Mouse (Mus musculus): ENCODE measurements around the gene Padi2.

The Padi2 gene

GRCm38 (mm10) chr4:140928349-140928748 is 22.2 kb downstream of the Padi2 start:
- DNase-seq, result no peak

- peak; percentile 33 for DNase-seq
Measured at GRCm38 (mm10) chr4:140929745-140930144, 23.6 kb downstream of the Padi2 start.

DNA sequence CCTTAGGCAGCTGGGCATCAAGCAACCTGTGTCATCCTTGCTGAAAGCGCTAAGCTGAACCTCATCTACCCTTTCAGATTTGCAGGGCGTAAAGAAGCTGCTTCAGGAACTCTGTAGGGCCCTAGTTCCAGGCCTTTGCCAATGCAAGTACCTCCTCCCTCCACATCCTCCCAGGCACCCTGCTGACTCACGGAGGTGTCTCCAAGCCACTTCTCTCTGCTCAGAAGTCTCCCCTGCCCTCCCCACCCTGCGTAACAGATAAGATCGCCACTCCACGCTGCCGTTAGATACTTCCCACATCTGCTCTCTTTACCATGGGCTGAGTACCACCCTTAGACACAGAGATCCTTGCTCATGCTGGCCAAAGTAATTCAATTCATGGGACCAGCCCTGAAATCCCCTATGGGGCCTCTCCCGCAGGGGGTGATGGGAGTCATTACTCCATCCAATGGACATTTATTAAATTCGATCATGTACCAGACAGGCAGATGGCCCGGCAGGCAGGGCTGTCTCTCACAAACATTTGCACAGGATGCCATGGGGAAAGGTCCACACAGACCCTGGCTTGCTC is 24.8 kb downstream of the Padi2 start:
- no peak for DNase-seq

GRCm38 (mm10) chr4:140935643-140936042 is 29.5 kb downstream of the Padi2 start:
- DNase-seq, result no peak

DNA sequence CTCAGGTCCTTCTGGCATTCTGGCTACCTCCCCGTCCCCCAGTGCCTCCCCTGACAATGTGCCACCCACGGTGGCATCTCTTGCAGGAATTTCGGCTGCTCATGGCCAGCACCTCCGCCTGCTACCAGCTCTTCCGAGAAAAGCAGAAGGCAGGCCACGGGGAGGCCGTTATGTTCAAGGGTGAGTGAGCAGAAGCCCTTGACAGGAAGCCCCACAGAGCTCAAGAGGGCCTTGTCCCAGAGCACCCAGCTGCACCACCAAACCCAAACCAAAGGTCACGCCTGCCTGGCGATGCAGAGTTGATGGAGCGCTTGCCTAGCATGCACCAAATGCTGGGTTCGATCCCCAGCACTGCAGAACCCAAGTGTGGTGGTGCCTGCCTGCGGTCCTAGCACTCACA is 38.2 kb downstream of the Padi2 start:
- DNase-seq, result no peak

GRCm38 (mm10) chr4:140944961-140945442 is 38.9 kb downstream of the Padi2 start:
- no peak for DNase-seq

DNA sequence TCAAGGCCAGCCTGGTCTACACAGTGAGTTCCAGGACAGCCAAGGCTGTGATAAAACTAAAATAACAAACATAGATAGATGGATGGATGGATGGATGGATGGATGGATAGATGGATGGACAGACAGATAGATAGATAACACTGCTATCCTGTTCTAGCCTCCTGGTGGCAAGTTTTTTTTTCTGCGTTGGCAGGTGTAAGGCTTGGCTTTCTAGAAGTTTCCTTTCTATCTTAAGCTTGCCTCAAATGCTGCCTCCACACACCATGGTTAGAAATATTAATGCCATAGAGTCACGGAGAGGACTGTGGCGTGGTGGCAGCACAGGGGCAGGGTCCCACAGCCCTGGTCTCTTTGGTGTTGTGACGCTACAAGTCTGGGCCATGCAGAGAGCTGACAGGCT is 39.4 kb downstream of the Padi2 start:
- DNase-seq, result no peak

- no peak for DNase-seq
Measured at GRCm38 (mm10) chr4:140946048-140946447, 39.9 kb downstream of the Padi2 start.

DNA sequence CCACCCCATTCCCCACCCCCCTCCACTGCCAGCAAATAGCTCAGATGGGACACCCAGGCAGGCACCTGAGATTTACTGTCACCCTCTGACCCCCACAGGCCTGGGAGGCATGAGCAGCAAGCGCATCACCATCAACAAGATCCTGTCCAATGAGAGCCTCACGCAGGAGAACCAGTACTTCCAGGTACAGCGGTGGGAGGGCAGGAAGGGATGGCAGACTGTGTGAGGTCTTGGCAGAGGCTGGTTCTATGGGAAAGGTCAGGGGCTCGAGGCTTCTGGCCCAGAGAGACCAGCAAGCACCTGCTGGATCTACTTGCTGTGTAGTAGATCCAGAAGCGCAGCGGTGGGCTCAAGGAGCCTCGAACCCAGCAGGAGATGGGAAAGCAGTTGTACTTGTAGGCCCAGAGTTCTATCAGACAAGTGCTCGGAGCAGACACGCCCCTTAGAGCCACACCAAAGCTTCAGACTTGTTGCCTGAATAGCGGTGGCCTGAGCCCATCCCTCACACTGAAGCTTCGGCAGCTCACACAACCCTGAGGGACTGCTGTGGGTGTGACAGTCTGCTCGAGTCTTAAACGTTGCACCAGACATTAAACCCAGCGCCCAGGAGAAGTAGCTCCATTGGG is 40.5 kb downstream of the Padi2 start:
- no peak for DNase-seq

GRCm38 (mm10) chr4:140947487-140948440 is 41.6 kb downstream of the Padi2 start:
- DNase-seq, result no peak

DNA sequence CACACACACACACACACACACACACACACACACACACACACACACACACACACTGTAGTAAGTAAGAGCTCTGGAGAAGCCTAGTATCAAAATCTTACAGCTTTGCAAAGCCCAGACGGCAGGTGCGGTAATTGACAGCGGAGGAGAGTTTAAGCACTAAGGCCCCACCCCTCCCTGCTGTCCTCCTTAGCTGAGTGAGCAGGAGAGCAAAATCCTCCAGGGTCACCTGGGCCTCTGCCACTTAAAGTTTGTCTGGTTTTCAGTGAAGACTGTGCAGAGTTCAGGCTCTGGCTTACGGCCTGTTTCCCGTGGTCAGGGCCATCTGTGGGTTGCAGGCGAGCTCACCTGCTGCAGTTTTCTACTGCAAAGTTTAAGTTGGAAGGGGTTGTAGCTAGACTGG is 42.3 kb downstream of the Padi2 start:
- DNase-seq, result no peak

DNA sequence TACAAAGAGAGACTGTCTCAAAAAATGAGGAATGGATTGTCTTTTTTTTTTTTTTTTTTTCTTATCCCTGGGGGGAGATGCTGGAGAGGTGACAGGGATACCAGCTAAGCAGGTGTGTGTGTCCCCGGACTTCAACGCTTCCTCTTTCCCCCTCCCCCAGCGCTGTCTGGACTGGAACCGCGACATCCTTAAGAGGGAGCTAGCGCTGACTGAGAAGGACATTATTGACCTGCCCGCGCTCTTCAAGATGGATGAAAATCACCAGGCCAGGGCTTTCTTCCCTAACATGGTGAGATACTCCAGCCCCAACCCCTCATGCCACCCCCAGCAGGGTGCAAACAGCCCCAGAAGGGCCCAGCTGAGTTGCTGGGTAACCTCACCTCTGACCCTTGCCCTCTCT is 42.9 kb downstream of the Padi2 start:
- DNase-seq, result no peak

DNA sequence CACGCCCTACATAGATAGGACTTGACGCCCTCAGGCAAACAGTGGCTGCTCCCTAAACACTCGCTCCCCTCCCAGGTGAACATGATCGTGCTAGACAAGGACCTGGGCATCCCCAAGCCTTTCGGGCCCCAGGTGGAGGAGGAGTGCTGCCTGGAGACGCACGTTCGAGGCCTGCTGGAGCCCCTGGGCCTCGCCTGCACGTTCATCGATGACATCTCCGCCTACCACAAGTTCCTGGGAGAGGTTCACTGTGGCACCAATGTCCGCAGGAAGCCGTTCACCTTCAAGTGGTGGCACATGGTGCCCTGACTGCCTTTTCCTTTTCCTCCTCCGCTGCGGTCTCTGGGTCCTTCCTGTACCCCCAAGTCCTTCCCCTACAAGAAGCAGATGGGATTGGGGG is 43.5 kb downstream of the Padi2 start:
- no peak for DNase-seq

GRCm38 (mm10) chr4:140950574-140950973 is 44.4 kb downstream of the Padi2 start:
- no peak for DNase-seq

DNA sequence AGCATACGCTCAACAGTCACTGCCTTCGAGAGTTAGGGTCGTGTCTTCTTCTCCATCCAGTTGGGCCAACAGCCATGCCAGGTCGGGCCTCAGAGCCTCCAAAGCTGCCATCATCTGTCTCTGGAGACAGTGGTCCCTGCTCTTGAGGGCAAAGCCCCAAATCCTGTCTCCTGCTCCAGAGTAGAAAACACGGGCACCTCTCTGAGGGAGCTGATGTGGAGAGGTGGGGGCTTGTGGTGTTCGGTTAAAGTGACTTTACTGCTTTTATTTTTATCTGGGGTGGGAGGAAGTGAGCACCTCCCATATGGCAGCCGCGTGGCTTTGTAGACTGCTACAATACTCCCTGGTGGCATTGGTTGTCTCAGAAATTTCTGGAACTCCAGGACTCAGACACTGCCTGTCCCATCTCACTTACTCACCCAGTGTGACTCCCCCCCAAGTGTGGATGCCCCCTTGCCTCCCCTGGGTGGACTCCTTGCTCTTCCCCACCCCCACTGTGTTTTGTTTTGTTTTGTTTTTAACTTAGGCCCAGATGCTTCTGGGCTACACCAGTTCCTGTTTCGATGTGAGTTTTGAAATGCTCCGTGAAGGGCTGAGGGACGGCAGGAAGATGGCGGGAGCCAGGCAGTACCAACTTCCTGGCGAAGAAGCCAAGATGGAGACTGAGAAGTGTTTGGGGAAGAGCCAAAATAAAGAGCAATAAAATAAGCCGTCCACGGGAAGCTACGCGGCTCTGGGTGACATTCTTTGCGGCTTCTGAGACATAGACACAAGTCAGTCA is 45.9 kb downstream of the Padi2 start:
- DNase-seq, result no peak

- no peak for DNase-seq
Measured at GRCm38 (mm10) chr4:140957131-140957702, 51.1 kb downstream of the Padi2 start.

GRCm38 (mm10) chr4:140957725-140958124 is 51.6 kb downstream of the Padi2 start:
- peak; percentile 77 for DNase-seq

DNA sequence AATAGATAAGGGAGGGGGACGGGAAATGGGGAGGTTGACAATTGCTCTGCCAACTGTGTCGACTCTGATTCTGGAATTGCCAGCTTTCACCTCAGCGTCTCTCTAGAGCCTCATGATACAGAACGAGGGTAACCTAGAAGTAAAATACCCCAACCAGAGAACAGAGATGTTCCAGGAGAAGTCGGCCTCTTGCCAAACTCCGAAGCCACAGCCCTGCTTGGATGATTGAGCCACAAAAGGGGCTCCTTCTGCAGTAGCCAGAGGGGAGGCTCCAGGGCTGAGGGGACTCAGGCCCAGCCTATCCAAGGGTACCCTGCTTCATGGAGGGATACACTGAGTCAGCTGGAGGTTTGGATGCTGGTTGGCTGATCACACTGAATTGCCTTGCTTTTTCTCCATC is 52.2 kb downstream of the Padi2 start:
- DNase-seq, result no peak

- DNase-seq, result no peak
Measured at GRCm38 (mm10) chr4:140959128-140959679, 53.1 kb downstream of the Padi2 start.

DNA sequence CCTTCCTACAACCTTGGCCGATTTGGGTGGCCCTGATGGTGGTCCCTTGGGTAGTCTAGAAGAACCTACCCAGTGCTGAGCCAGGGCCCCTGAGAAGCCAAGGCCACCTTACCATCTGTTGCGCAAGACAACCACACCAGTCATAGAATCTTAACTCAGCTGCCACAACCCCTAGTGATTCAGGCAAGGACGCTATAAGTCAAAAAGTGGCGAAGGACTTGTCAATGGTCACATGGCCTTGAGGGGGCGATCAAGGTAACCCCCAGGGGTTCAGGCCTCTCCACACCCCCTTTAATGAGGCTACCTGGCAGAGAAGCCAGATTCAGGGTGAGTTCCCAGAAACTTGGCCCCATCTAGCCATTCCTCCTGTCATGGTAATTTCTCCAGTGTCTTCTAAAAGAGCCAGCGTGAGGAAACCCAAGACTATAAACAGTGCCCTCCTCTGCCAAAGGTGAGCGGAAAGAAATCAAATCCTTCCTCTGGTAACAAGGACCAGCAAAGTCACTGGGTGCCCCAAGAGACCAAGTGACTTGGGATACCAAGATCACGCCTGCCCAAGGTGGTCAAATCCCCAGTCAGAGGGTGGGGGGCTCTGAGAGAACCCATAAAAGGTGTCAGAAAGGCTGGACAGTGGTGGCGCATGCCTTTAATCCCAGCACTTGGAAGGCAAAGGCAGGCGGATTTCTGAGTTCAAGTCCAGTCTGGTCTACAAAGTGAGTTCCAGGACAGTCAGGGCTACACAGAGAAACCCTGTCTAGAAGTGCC is 53.8 kb downstream of the Padi2 start:
- no peak for DNase-seq

DNA sequence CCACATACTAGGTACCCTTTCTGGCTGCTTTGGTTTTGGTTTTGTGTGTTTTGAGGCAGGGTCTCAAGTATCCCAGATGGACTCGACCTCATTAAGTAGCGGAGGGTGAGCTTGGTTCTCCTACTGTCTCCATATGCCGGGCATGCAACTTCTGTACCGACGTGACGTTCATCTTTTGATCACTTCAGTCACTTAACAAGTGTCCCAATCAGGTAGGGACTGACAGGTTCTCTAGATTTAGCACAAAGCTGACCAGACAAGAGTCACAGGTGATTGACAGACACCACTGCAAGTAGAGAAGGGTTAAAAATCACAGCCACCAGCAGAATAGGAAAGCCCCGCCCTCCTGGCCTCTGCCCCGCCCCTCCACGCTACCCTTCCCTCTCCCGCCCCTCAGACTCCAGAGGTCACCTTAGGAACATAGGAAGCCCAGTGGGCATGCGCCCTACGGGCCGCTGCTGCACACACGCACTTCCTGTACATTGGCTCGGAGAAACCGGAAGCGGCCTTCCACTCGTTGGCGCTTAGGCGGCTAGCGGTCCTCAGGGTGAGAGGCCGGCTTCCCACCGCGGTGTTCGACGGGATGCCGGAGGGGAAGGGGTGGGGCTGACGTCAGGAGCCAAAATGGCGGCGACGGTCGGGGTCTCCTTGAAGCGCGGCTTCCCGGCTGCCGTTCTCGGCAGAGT is 54.8 kb downstream of the Padi2 start, which contains the start of gene Sdhb:
Sdhb (plus strand) TSS at position 423 of the 686 bp plus-strand sequence.
- peak; percentile 96 for DNase-seq

Data from right cerebral cortex, postnatal 25 days (tissue).